Mouse (Mus musculus): ENCODE data around the gene Nlrc5.

- TF ChIP-seq GATA1 (IDR thresholded peaks at IDR 0.05; ENCODE audit: borderline replicate concordance, low read length) (no peak), FLI1 (IDR thresholded peaks at IDR 0.05; ENCODE audit: low read length) (no peak)
Observed at GRCm38 (mm10) chr8:94519021-94519420, 84.9 kb downstream of the Nlrc5 start.

All from megakaryocyte, embryonic 14.5 days (primary cell).